Mouse (Mus musculus) lung, postnatal 0 days (tissue): ENCODE data around the gene Spc25.

ENCODE experiments used
- CTCF ChIP-seq: IDR thresholded peaks from 2 replicates; pipeline ENCODE4 v1.5.1; 2016; ENCODE audit warnings: antibody characterized with exemption, mild to moderate bottlenecking
- EP300 ChIP-seq: IDR thresholded peaks from 2 replicates; pipeline ENCODE4 v1.6.1; 2016; ENCODE audit warnings: antibody characterized with exemption, mild to moderate bottlenecking, control low read depth

- no peak for TF ChIP-seq CTCF
- TF ChIP-seq EP300: no peak
These were observed 26.1 kb upstream of the Spc25 start for GRCm38 (mm10) chr2:69232101-69232500.
